Mouse (Mus musculus): ENCODE results near the gene Olfr114.

Olfr114 gene

DNA sequence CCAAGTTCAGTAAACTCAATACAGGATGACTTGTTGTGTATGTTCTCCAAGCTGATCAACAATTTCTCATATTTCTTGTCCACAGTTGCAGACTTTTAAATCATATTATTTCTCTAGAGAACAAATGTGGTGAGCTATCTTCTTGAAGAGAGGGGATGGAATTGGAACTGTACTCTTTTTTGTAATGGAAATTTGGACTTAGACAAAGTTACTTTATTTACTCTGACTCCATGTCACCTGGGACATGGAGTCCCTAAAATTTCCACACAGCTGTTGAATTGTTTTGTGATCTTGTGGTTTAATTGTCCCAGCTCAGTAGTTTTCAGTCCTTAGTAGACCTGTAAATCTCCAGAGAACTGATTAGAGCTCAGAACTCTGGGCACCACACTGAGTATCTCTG, at the start of gene Olfr114:
TSS of gene Olfr114 (minus strand) at position 101 of the 400 bp plus-strand sequence.
- no peak for DNase-seq (ENCODE audit: low read depth, low spot score)

DNA sequence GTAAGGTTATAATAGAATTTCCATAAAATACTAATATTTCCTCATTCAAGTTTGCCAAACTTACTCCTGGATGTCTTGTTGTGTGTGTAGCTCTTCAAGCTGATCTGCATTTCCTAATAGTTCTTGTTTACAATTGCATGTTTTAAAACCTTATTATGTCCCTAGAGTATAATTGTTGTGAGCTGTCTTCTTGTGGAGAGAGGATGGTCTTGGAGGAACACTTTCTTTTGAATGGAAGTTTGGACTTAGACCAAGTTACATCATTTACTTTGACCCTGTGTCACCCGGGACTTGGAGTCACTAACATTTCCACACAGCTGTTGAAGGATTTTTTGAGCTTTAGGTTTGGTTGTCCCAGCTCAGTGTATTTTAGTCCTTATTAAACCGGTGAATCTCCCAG, 34.5 kb upstream of the Olfr114 start, which contains the start of the genes Olfr115 and Olfr116:
TSS of gene Olfr115 (minus strand) at position 101 of the 400 bp plus-strand sequence.
TSS of gene Olfr116 (minus strand) at position 191 of the 400 bp plus-strand sequence.
- no peak for DNase-seq (ENCODE audit: low read depth, low spot score)

DNA sequence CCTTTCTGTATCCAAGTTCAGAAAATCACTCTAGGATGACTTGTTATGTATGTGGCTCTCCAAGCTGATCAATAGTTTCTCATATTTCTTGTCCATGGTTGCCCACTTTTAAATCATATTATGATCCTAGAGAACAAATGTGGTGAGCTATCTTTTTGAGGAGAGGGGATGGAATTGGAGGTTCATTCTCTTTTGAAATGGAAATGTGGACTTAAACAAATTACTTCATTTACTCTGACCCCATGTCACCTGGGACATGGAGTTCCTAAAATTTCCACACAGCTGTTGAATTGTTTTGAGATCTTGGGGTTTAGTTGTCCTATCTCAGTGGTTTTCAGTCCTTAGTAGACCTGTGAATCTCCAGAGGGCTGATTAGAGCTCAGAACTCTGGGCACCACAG, 15.0 kb downstream of the Olfr114 start, which contains the start of gene Olfr113:
TSS of gene Olfr113 (minus strand) at position 101 of the 400 bp plus-strand sequence.
- no peak for DNase-seq (ENCODE audit: low read depth, low spot score)

DNA sequence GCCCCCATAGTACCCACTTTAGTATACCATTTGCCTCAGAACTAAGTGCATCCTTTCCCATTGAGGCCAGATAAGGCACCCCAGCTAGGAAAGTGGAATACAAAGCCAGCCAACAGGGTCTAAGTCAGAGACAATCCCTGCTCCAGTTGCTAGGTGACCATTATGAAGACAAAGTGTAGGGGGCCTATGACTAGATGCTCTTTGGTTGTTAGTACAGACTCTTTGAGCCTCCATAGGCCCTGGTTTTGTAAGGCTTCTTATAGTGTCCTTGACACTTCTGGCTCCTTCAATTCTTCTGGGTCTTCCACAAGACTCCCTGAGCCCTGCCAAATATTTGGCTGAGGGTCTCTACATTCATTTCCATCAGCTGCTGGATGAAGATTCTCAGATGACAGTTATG, 23.2 kb downstream of the Olfr114 start, which contains the start of gene Olfr112:
TSS of gene Olfr112 (minus strand) at position 101 of the 400 bp plus-strand sequence.
- no peak for DNase-seq (ENCODE audit: low read depth, low spot score)

DNA sequence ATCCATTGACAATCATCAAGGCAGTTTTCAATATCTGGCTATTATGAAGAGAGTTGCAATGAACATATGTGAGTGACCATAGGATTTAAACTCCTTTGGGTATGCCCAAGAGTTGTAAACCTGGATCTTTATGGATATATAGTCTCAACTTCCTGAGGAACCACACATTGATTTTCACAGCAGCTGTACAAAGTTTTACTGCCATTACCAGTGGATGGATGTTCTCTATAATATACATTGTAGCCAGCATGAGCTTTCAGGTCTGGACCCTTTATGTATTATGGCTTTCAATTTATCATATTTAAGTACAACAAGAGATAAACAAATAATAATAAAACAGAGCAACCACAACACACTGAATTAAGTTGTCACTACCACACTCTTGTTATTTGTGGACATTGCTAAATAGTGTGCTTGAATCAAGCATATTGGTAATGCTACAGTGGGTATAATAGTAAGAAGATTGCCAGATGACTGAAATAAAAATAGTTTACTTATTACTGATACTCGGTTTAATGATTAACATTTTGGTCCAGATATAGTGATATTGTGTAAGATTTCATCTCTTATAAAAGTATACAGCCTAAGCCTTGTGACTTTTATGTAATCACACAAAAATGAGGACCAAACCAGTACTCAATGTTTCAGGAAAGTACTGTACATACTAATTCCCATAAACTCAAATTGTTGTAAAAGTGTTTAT, 33.5 kb downstream of the Olfr114 start:
- no peak for DNase-seq (ENCODE audit: low read depth, low spot score)

DNA sequence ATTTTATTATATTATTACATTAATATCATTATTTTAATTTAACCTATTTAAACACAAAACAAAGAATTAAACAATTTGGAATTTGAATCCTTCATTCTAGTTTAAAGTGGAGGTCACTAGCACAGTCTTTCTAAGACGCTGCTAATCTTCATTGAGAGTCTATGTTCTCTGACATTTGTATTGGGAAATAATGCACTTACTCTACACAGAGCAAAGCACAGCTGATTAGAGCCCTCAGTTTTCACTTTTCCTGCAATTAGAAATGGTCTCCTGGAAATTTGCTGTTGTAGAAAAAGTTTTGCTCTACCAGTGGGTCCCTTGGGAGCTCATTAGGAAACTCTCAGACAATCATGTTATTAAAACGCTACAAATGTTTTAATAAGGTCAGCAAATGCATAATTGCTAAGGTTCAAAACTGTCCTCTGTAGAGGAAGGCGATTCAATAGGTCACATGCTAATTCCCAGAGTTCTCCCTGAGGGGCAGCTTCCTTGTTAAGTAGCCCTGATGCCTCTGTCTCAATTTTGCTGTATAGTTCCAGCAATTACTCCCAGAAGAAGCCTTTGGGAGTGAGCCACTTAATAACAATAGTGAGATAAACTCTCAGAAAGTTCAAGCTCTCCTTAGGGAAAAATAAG, 48.6 kb downstream of the Olfr114 start:
- no peak for DNase-seq (ENCODE audit: low read depth, low spot score)

DNA sequence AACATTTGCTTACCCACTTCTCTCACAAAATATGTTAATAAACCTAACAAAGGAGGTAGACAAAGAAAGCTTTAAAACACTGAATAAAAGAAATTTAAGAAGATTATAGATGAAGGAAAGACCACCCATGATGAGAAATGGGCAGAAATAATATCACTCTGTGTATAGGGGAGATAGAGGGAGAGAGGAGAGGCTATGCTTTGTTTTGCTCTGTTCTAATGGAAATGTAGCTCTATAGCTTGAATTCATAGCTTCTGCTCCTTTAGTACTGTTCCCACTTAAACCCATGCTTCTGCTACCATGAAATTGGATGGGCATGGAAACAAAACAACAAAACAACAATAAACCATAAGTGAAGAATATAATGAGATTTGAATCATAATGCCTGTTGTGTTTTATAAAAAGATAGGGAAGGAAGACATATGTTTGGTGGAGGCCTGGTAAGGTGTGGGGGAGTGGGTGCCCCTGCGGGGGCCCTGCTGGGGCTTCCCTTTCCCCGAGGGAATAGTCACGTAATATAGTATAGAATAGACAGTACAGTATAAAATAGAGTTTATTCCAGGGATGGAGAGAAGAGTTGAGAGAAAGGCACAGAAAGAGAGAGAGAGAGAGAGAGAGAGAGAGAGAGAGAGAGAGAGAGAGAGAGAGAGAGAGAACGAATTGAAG, 51.0 kb downstream of the Olfr114 start:
- DNase-seq (ENCODE audit: low read depth, low spot score), result no peak

All from mesoderm, embryonic 11.5 days (tissue).